Comparison of ENCODE assay signal across 8 mouse cellular contexts in genomic region chr11:96093361-96093760, GRCm38 (mm10). TPM values are rescaled to one million over a fixed set of nuclear protein-coding genes. Genes with fewer than 3 reads are reported as not detected.
DNase-seq lines count a peak whose midpoint lies in the region; ATAC-seq lines count a peak whose summit lies in the region.

No protein-coding gene starts in this region.

- H3K4me2 ChIP-seq in heart, embryonic 14.5 days (ENCODE audit: low read length) = peak overlapping the region; percentile 34; the same call in 1 of the 2 replicates
- H3K4me2 ChIP-seq in limb, embryonic 11.5 days (ENCODE audit: low read depth, severe bottlenecking) = no peak overlapping the region

- no peaks in the 10 kb centered on the region for H3K27me3 ChIP-seq in heart, embryonic 14.5 days (ENCODE audit: control insufficient read depth, insufficient read depth, low read length)
- H3K27me3 ChIP-seq in limb, embryonic 11.5 days (ENCODE audit: control insufficient read depth, insufficient read depth, low read length) = no peaks in the 10 kb centered on the region

- no peaks in the 10 kb centered on the region for H3K9me3 ChIP-seq in heart, embryonic 14.5 days (ENCODE audit: control insufficient read depth, low read length)
- no peaks in the 10 kb centered on the region for H3K9me3 ChIP-seq in limb, embryonic 11.5 days (ENCODE audit: control insufficient read depth, low read length)

- H3K27ac ChIP-seq in heart, embryonic 14.5 days (replicated peaks in 1 of 2; ENCODE audit: control insufficient read depth in 1 of 2, insufficient read depth in 1 of 2, low read depth in 2 of 2, low read length in 2 of 2) = peak overlapping the region; percentile 68 to 78; a peak in 3 of 4 replicates
- H3K27ac ChIP-seq in limb, embryonic 11.5 days (replicated peaks; ENCODE audit: low read depth, low read length) = no peak overlapping the region

- no peaks in the 10 kb centered on the region for H3K36me3 ChIP-seq in heart, embryonic 14.5 days (ENCODE audit: control insufficient read depth, insufficient read depth, low read length)
- no peaks in the 10 kb centered on the region for H3K36me3 ChIP-seq in limb, embryonic 11.5 days (ENCODE audit: control insufficient read depth, insufficient read depth, low read length)

- H3K9ac ChIP-seq in heart, embryonic 14.5 days (ENCODE audit: low read length) = no peak overlapping the region
- no peak overlapping the region for H3K9ac ChIP-seq in limb, embryonic 11.5 days (ENCODE audit: low read length)

- peak; percentile 64 to 66 for DNase-seq in cerebellum, postnatal 10 days
- no peak for DNase-seq in cerebellum, adult 11 months
- peak; percentile 10 for DNase-seq in ovary, postnatal 10 days (ENCODE audit: low spot score)
- no peak for DNase-seq in ovary, adult 18-20 months (ENCODE audit: low spot score)
- peak; percentile 27 for DNase-seq in c-Kit-negative CD71-positive TER-119-positive erythroid progenitor cells, embryonic 14.5 days (ENCODE audit: low read depth, low spot score)
- peak; percentile 74 for DNase-seq in limb, embryonic 11.5 days (ENCODE audit: low spot score)
- DNase-seq in retina, embryonic 14.5 days (ENCODE audit: low spot score) = peak; percentile 83

- no peak overlapping the region for H3K4me3 ChIP-seq in heart, embryonic 14.5 days (ENCODE audit: control insufficient read depth in 1 of 2, insufficient read depth in 1 of 2, low read depth in 1 of 2, low read length in 2 of 2)
- no peak overlapping the region for H3K4me3 ChIP-seq in limb, embryonic 11.5 days (ENCODE audit: low read depth, low read length)

- WGBS in heart, embryonic 14.5 days = 17% methylated on average over 3 of the region's 3 CpGs
- WGBS in limb, embryonic 11.5 days = 10% methylated on average over 3 of the region's 3 CpGs

- peaks cover 0 to 12% of the 10 kb centered on the region in 2 experiments; a peak in 1 of 4 replicates for H3K4me1 ChIP-seq in heart, embryonic 14.5 days (ENCODE audit: control insufficient read depth in 2 of 2, insufficient read depth in 2 of 2, low read length in 2 of 2)
- no peaks in the 10 kb centered on the region for H3K4me1 ChIP-seq in limb, embryonic 11.5 days (ENCODE audit: control insufficient read depth, insufficient read depth, low read length)

- no peak for ATAC-seq in heart, embryonic 14.5 days (ENCODE audit: insufficient number of reproducible peaks, insufficient read depth, low FRiP score, low read depth)
- no peak for ATAC-seq in limb, embryonic 11.5 days (ENCODE audit: insufficient number of reproducible peaks, low FRiP score, low TSS enrichment, low read depth)

RNA-seq across cellular contexts. Expression of gene Atp5g1, which starts 17.9 kb away (rescaled TPM):
- 2,464 and 2,507 TPM in 2 replicates for polyA plus RNA-seq in heart, embryonic 14.5 days (2014; fragmentation: Nextera tagmentation; extraction: Ambion mirVana)
- 530 and 535 TPM in 2 replicates for polyA plus RNA-seq in limb, embryonic 11.5 days (2014; fragmentation: Nextera tagmentation; extraction: Ambion mirVana)

RNA-seq across cellular contexts. Expression of gene Calcoco2, which starts 18.4 kb away (rescaled TPM):
- not detected in 2 replicates for polyA plus RNA-seq in heart, embryonic 14.5 days (2014; fragmentation: Nextera tagmentation; extraction: Ambion mirVana)
- not detected in 2 replicates for polyA plus RNA-seq in limb, embryonic 11.5 days (2014; fragmentation: Nextera tagmentation; extraction: Ambion mirVana)

RNA-seq across cellular contexts. Expression of gene Ube2z, which starts 28.2 kb away (rescaled TPM):
- polyA plus RNA-seq in heart, embryonic 14.5 days (2014; fragmentation: Nextera tagmentation; extraction: Ambion mirVana) = 28.7 and 29.7 TPM in 2 replicates
- polyA plus RNA-seq in limb, embryonic 11.5 days (2014; fragmentation: Nextera tagmentation; extraction: Ambion mirVana) = 31.1 and 35.4 TPM in 2 replicates

RNA-seq across cellular contexts. Expression of gene Ttll6, which starts 40.2 kb away (rescaled TPM):
- not detected in 2 replicates for polyA plus RNA-seq in heart, embryonic 14.5 days (2014; fragmentation: Nextera tagmentation; extraction: Ambion mirVana)
- 0.04 TPM in 1 of 2 replicates, not detected in the other for polyA plus RNA-seq in limb, embryonic 11.5 days (2014; fragmentation: Nextera tagmentation; extraction: Ambion mirVana)

RNA-seq across cellular contexts. Expression of gene Snf8, which starts 58.7 kb away (rescaled TPM):
- 23.5 and 30.5 TPM in 2 replicates for polyA plus RNA-seq in heart, embryonic 14.5 days (2014; fragmentation: Nextera tagmentation; extraction: Ambion mirVana)
- polyA plus RNA-seq in limb, embryonic 11.5 days (2014; fragmentation: Nextera tagmentation; extraction: Ambion mirVana) = 38.3 and 39.1 TPM in 2 replicates

Comparison
In these comparisons a context has a peak if more than half of its experiments do, and no peak if none do; other contexts are left out.
1. DNase-seq: peak in cerebellum, postnatal 10 days (2 of 2), ovary, postnatal 10 days (single experiment), c-Kit-negative CD71-positive TER-119-positive erythroid progenitor cells, embryonic 14.5 days (single experiment), limb, embryonic 11.5 days (single experiment) and retina, embryonic 14.5 days (single experiment); none in cerebellum, adult 11 months (single experiment) and ovary, adult 18-20 months (single experiment).